Mouse (Mus musculus): ENCODE data around the gene Rassf7. TPM values are rescaled to one million over a fixed set of nuclear protein-coding genes. Genes with fewer than 3 reads are reported as not detected.

Gene Rassf7
- polyA plus RNA-seq, 1 experiment: 54.5 TPM

DNA sequence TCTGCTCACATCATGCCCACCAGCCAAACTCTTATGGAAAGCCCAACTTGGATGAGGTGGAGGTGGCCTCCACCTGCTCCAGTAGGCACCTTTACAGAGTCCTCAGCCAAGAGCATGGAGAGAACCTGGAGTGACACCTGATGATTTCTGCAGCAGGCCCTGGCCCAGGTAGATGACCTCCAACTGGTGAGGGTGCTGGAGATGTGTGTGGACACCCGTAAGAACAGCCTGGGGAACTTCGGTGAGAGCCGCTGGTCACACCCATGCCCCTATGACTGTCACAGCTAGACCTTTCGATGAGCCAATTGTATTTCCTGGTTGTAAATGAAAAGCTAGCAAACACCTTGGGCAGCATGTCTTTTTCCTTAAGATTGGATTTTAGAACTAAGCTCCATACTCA, 17.5 kb upstream of the Rassf7 start:
- H3K36me3 ChIP-seq (ENCODE audit: control insufficient read depth, insufficient read depth): no peaks in the 10 kb centered on the region
- no peak overlapping the region for H3K4me2 ChIP-seq (ENCODE audit: low read depth)
- no peak overlapping the region for H3ac ChIP-seq (ENCODE audit: control insufficient read depth, insufficient read length)
- peaks cover 5% of the 10 kb centered on the region for H3K27me3 ChIP-seq (ENCODE audit: control insufficient read depth, insufficient read depth, insufficient read length)
- no peak overlapping the region for H3K4me3 ChIP-seq
- H3K79me2 ChIP-seq (ENCODE audit: control insufficient read depth, insufficient read depth): no peaks in the 10 kb centered on the region
- TF ChIP-seq POLR2A (IDR thresholded peaks at IDR 0.05; ENCODE audit: insufficient read length, low read depth): no peak
- no peak for TF ChIP-seq CEBPB (IDR thresholded peaks at IDR 0.05; ENCODE audit: insufficient read depth, poor library complexity, severe bottlenecking)
- no peak for TF ChIP-seq TCF12 (IDR thresholded peaks at IDR 0.05; ENCODE audit: insufficient read depth, poor library complexity, severe bottlenecking)
- TF ChIP-seq POLR2AphosphoS2 (IDR thresholded peaks at IDR 0.05; ENCODE audit: insufficient read length, low read depth): no peak
- no peak for TF ChIP-seq REST (IDR thresholded peaks at IDR 0.05; ENCODE audit: insufficient read depth, insufficient read length)
- TF ChIP-seq MAX (IDR thresholded peaks at IDR 0.05; ENCODE audit: low read depth): no peak
- TF ChIP-seq MYOD1 (IDR thresholded peaks at IDR 0.05; ENCODE audit: control insufficient read depth in 1 of 3, insufficient read length in 2 of 3, low read depth in 2 of 3): no peak
- TF ChIP-seq MYOG (IDR thresholded peaks at IDR 0.05; ENCODE audit: control insufficient read depth in 1 of 3, insufficient read depth in 1 of 3, insufficient read length in 2 of 3, low read depth in 2 of 3): no peak
- no peak for TF ChIP-seq USF1 (IDR thresholded peaks at IDR 0.05; ENCODE audit: low read depth)
- TF ChIP-seq SRF (IDR thresholded peaks at IDR 0.05; ENCODE audit: control insufficient read depth, insufficient read length, low read depth): no peak
- TF ChIP-seq TCF3 (IDR thresholded peaks at IDR 0.05; ENCODE audit: insufficient read length, low read depth): no peak
- no peak for TF ChIP-seq E2F4 (IDR thresholded peaks at IDR 0.05; ENCODE audit: insufficient read depth)

DNA sequence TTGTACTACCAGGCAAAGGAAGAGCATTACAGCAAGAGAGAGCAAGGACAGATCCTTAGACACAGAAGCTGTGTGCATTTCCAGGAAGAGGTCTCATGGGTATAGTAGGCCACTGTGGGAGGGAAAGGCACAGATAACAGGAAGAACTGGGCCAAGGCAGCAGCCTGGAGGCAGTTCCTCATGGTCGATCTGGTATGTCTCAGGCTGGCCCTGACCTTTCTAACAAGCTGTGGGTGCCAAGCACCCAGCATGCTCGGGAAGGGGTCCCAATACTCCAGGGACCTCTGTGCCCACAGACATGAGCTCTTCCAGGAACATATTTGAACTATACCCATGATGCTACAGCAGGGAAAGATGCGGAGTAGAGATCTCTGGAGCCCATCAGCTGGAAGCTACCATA, 11.1 kb upstream of the Rassf7 start:
- H3K4me2 ChIP-seq (ENCODE audit: low read depth): no peak overlapping the region
- no peaks in the 10 kb centered on the region for H3K36me3 ChIP-seq (ENCODE audit: control insufficient read depth, insufficient read depth)
- peaks cover 36% of the 10 kb centered on the region for H3K27me3 ChIP-seq (ENCODE audit: control insufficient read depth, insufficient read depth, insufficient read length)
- H3K79me2 ChIP-seq (ENCODE audit: control insufficient read depth, insufficient read depth): no peaks in the 10 kb centered on the region
- no peak overlapping the region for H3K4me3 ChIP-seq
- no peak for TF ChIP-seq MAX (IDR thresholded peaks at IDR 0.05; ENCODE audit: low read depth)
- no peak for TF ChIP-seq POLR2AphosphoS2 (IDR thresholded peaks at IDR 0.05; ENCODE audit: insufficient read length, low read depth)
- no peak for TF ChIP-seq MYOG (IDR thresholded peaks at IDR 0.05; ENCODE audit: control insufficient read depth in 1 of 3, insufficient read depth in 1 of 3, insufficient read length in 2 of 3, low read depth in 2 of 3)
- TF ChIP-seq SRF (IDR thresholded peaks at IDR 0.05; ENCODE audit: control insufficient read depth, insufficient read length, low read depth): no peak
- no peak for TF ChIP-seq POLR2A (IDR thresholded peaks at IDR 0.05; ENCODE audit: insufficient read length, low read depth)
- TF ChIP-seq CEBPB (IDR thresholded peaks at IDR 0.05; ENCODE audit: insufficient read depth, poor library complexity, severe bottlenecking): no peak
- no peak for TF ChIP-seq E2F4 (IDR thresholded peaks at IDR 0.05; ENCODE audit: insufficient read depth)
- no peak for TF ChIP-seq TCF12 (IDR thresholded peaks at IDR 0.05; ENCODE audit: insufficient read depth, poor library complexity, severe bottlenecking)
- no peak for TF ChIP-seq TCF3 (IDR thresholded peaks at IDR 0.05; ENCODE audit: insufficient read length, low read depth)
- TF ChIP-seq MYOD1 (IDR thresholded peaks at IDR 0.05; ENCODE audit: control insufficient read depth in 1 of 3, insufficient read length in 2 of 3, low read depth in 2 of 3): no peak
- no peak overlapping the region for H3ac ChIP-seq (ENCODE audit: control insufficient read depth, insufficient read length)

DNA sequence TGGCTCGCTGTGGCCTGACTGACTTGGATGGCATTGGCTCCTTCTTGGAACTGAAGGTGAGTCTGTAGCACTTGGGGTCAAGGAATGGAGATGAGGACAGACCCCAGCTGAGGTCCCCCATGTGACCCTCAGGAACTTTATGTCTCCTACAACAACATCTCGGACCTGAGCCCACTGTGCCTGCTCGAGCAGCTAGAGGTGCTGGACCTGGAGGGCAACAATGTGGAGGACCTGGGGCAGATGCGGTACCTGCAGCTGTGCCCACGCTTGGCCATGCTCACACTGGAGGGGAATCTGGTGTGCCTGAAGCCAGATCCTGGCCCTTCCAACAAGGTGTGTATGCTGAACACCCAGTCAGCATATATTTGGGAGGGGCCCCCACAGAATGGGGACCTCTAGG, 10.2 kb upstream of the Rassf7 start:
- Histone ChIP-seq H3K27me3 (ENCODE audit: control insufficient read depth, insufficient read depth, insufficient read length) (peaks cover 45% of the 10 kb centered on the region), H3K79me2 (ENCODE audit: control insufficient read depth, insufficient read depth) (no peaks in the 10 kb centered on the region), H3K4me2 (ENCODE audit: low read depth) (no peak overlapping the region), H3K4me3 (no peak overlapping the region), H3ac (ENCODE audit: control insufficient read depth, insufficient read length) (no peak overlapping the region), H3K36me3 (ENCODE audit: control insufficient read depth, insufficient read depth) (no peaks in the 10 kb centered on the region)
- TF ChIP-seq POLR2A (IDR thresholded peaks at IDR 0.05; ENCODE audit: insufficient read length, low read depth) (no peak), SRF (IDR thresholded peaks at IDR 0.05; ENCODE audit: control insufficient read depth, insufficient read length, low read depth) (no peak)

DNA sequence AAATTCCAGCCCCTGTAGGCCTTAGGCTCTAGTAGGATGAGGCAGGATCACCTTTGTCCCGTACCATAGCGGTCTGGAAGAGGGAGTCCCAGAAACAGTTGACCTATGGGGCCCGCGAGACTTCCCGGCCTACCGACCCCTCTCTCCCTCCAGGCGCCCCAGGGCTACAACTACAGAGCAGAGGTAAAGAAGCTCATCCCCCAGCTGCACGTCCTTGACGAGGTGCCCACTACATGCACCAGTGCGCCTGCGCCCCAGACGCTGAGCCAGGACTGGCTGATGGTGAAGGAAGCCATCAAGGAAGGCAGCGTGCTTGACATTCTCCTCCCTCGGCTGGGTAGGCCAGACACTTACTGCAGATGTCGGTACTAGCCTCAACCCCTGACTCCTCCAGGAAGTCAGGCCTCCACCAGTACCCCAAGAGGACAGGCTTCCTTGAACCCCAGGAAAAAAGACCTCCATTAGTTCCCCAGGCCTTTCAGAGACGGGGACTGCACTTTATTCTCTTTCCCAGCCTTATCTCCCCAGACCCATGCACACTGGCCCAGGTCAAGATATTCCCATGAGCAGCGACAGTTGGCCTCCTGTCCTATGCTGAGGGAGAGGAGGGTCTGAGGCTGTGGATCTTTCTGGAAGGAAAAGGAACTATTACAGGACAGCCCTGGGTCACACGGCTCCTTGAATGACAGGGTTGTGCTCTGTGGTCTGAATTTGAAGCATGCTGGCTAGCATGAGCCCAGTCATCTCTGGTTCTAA, 9.3 kb upstream of the Rassf7 start:
- no peaks in the 10 kb centered on the region for H3K36me3 ChIP-seq (ENCODE audit: control insufficient read depth, insufficient read depth)
- H3K4me3 ChIP-seq: no peak overlapping the region
- TF ChIP-seq SRF (IDR thresholded peaks at IDR 0.05; ENCODE audit: control insufficient read depth, insufficient read length, low read depth) (no peak), MYOD1 (IDR thresholded peaks at IDR 0.05; ENCODE audit: control insufficient read depth in 1 of 3, insufficient read length in 2 of 3, low read depth in 2 of 3) (no peak), REST (IDR thresholded peaks at IDR 0.05; ENCODE audit: insufficient read depth, insufficient read length) (no peak), TCF12 (IDR thresholded peaks at IDR 0.05; ENCODE audit: insufficient read depth, poor library complexity, severe bottlenecking) (no peak), CEBPB (IDR thresholded peaks at IDR 0.05; ENCODE audit: insufficient read depth, poor library complexity, severe bottlenecking) (no peak), USF1 (IDR thresholded peaks at IDR 0.05; ENCODE audit: low read depth) (no peak), TCF3 (IDR thresholded peaks at IDR 0.05; ENCODE audit: insufficient read length, low read depth) (no peak), POLR2AphosphoS2 (IDR thresholded peaks at IDR 0.05; ENCODE audit: insufficient read length, low read depth) (no peak)
- H3K4me2 ChIP-seq (ENCODE audit: low read depth): no peak overlapping the region
- no peaks in the 10 kb centered on the region for H3K79me2 ChIP-seq (ENCODE audit: control insufficient read depth, insufficient read depth)
- H3ac ChIP-seq (ENCODE audit: control insufficient read depth, insufficient read length): no peak overlapping the region
- peaks cover 54% of the 10 kb centered on the region for H3K27me3 ChIP-seq (ENCODE audit: control insufficient read depth, insufficient read depth, insufficient read length)

DNA sequence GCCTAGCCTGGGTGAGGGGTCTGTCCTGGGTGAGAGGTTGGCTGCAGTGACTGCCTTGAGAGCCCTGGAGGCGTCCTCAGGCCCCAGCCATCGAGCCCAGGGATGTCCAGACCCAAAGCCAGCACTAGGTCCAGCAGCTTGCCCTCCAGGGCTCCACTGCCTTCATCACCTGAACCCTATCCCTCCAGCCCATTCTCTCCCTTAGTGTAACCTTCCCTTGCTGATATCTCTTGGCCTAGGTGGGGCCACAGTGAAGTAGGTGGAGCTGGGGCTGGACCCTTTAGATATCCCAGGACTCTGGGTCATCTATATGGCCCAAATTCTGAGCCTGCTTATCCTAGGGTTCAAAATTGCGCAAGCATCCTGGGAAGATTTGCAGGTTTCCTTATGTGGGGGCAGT, 6.1 kb upstream of the Rassf7 start:
- Histone ChIP-seq H3K27me3 (ENCODE audit: control insufficient read depth, insufficient read depth, insufficient read length) (peaks cover 76% of the 10 kb centered on the region), H3ac (ENCODE audit: control insufficient read depth, insufficient read length) (no peak overlapping the region), H3K4me2 (ENCODE audit: low read depth) (no peak overlapping the region), H3K36me3 (ENCODE audit: control insufficient read depth, insufficient read depth) (no peaks in the 10 kb centered on the region), H3K4me3 (no peak overlapping the region), H3K79me2 (ENCODE audit: control insufficient read depth, insufficient read depth) (no peaks in the 10 kb centered on the region)
- no peak for TF ChIP-seq TCF3 (IDR thresholded peaks at IDR 0.05; ENCODE audit: insufficient read length, low read depth)
- TF ChIP-seq POLR2A (IDR thresholded peaks at IDR 0.05; ENCODE audit: insufficient read length, low read depth): no peak
- TF ChIP-seq MAX (IDR thresholded peaks at IDR 0.05; ENCODE audit: low read depth): no peak
- TF ChIP-seq REST (IDR thresholded peaks at IDR 0.05; ENCODE audit: insufficient read depth, insufficient read length): no peak
- no peak for TF ChIP-seq TCF12 (IDR thresholded peaks at IDR 0.05; ENCODE audit: insufficient read depth, poor library complexity, severe bottlenecking)
- no peak for TF ChIP-seq USF1 (IDR thresholded peaks at IDR 0.05; ENCODE audit: low read depth)
- TF ChIP-seq MYOG (IDR thresholded peaks at IDR 0.05; ENCODE audit: control insufficient read depth in 1 of 3, insufficient read depth in 1 of 3, insufficient read length in 2 of 3, low read depth in 2 of 3): no peak
- no peak for TF ChIP-seq CEBPB (IDR thresholded peaks at IDR 0.05; ENCODE audit: insufficient read depth, poor library complexity, severe bottlenecking)
- no peak for TF ChIP-seq SRF (IDR thresholded peaks at IDR 0.05; ENCODE audit: control insufficient read depth, insufficient read length, low read depth)
- no peak for TF ChIP-seq POLR2AphosphoS2 (IDR thresholded peaks at IDR 0.05; ENCODE audit: insufficient read length, low read depth)
- no peak for TF ChIP-seq E2F4 (IDR thresholded peaks at IDR 0.05; ENCODE audit: insufficient read depth)
- TF ChIP-seq MYOD1 (IDR thresholded peaks at IDR 0.05; ENCODE audit: control insufficient read depth in 1 of 3, insufficient read length in 2 of 3, low read depth in 2 of 3): no peak
